Mouse (Mus musculus) ES-E14 (cell line): ENCODE results near the gene Actn2. TPM values are rescaled to one million over a fixed set of nuclear protein-coding genes. Genes with fewer than 3 reads are reported as not detected.

Experiments
- DNase-seq: peaks from one replicate; pipeline ENCODE4 v3.0.0-alpha.2; 2013; ENCODE audit warnings: low read depth, low spot score
- H3K27ac ChIP-seq: 2 replicates; pipeline ENCODE4 v1.5.1; 2012; ENCODE audit warnings: low read depth, mild to moderate bottlenecking, low read length, moderate library complexity, mixed read lengths; ENCODE audit not compliant: poor library complexity, insufficient read depth, severe bottlenecking
- H3K36me3 ChIP-seq: 2 replicates; pipeline ENCODE4 v1.6.1; 2012; ENCODE audit warnings: mild to moderate bottlenecking, low read length, moderate library complexity, mixed read lengths; ENCODE audit not compliant: control insufficient read depth, poor library complexity, insufficient read depth, severe bottlenecking
- H3K4me1 ChIP-seq, 2 experiments: fragments of 150-350 bp in 1 of 2; sonication (generic) in 1 of 2; 2 replicates each; pipeline ENCODE4 v1.6.1; 2012; ENCODE audit warnings: low read length in 2 of 2, mild to moderate bottlenecking in 1 of 2, mixed read lengths in 1 of 2; ENCODE audit not compliant: control insufficient read depth in 2 of 2, insufficient read depth in 2 of 2, poor library complexity in 1 of 2
- H3K4me3 ChIP-seq, 2 experiments: fragments of 150-350 bp in 1 of 2; sonication (generic) in 1 of 2; 2 replicates each; pipeline ENCODE4 v1.5.1; 2012; ENCODE audit warnings: low read length in 2 of 2, low read depth in 1 of 2, mild to moderate bottlenecking in 1 of 2, mixed read lengths in 1 of 2; ENCODE audit not compliant: insufficient read depth in 1 of 2, poor library complexity in 1 of 2, severe bottlenecking in 1 of 2
- H3K9ac ChIP-seq: 2 replicates; pipeline ENCODE4 v1.6.1; 2012; ENCODE audit warnings: low read depth, mild to moderate bottlenecking, low read length, mixed read lengths; ENCODE audit not compliant: poor library complexity, insufficient read depth, severe bottlenecking
- H3K9me3 ChIP-seq: fragments of 150-350 bp; sonication (generic); 2 replicates; pipeline ENCODE4 v1.6.1; 2012; ENCODE audit warnings: low read depth, mild to moderate bottlenecking, low read length; ENCODE audit not compliant: control insufficient read depth, insufficient read depth
- CHD2 ChIP-seq: IDR thresholded peaks from 2 replicates; pipeline ENCODE4 v1.6.1; 2014; ENCODE audit warnings: mild to moderate bottlenecking, low read depth, low read length, inconsistent platforms
- HCFC1 ChIP-seq: IDR thresholded peaks from 2 replicates; pipeline ENCODE4 v1.6.1; 2012; ENCODE audit warnings: low read length, inconsistent platforms, borderline replicate concordance; ENCODE audit not compliant: insufficient read depth
- MAFK ChIP-seq: IDR thresholded peaks from 2 replicates; pipeline ENCODE4 v1.6.1; 2014; ENCODE audit warnings: mild to moderate bottlenecking, low read depth, low read length, inconsistent platforms; ENCODE audit not compliant: insufficient read depth
- ZC3H11A ChIP-seq: IDR thresholded peaks from 2 replicates; pipeline ENCODE4 v1.6.1; 2012; ENCODE audit warnings: low read depth, mild to moderate bottlenecking, inconsistent platforms, low read length, borderline replicate concordance
- ZNF384 ChIP-seq: IDR thresholded peaks from 2 replicates; pipeline ENCODE4 v1.6.1; 2012; ENCODE audit warnings: low read depth, low read length, inconsistent platforms
- in situ Hi-C, 2 experiments: fragments of 600-800 bp; cut with MboI; formaldehyde crosslinking; loops; one replicate each; pipeline ENCODE4 v1.15.1; 2025; ENCODE audit warnings: low sequenced_read_pairs in 2 of 2, inconsistent platforms in 1 of 2; ENCODE audit not compliant: unreplicated experiment in 2 of 2
- total RNA-seq: library from RNA; depleted of rRNA; stranded (reverse); fragments of 300-350 nt; gene quantifications from 2 replicates; pipeline ENCODE4 v1.2.3, GENCODE M21; 2012

Actn2 gene
- total RNA-seq, 1 experiment: 6.9 TPM

DNA sequence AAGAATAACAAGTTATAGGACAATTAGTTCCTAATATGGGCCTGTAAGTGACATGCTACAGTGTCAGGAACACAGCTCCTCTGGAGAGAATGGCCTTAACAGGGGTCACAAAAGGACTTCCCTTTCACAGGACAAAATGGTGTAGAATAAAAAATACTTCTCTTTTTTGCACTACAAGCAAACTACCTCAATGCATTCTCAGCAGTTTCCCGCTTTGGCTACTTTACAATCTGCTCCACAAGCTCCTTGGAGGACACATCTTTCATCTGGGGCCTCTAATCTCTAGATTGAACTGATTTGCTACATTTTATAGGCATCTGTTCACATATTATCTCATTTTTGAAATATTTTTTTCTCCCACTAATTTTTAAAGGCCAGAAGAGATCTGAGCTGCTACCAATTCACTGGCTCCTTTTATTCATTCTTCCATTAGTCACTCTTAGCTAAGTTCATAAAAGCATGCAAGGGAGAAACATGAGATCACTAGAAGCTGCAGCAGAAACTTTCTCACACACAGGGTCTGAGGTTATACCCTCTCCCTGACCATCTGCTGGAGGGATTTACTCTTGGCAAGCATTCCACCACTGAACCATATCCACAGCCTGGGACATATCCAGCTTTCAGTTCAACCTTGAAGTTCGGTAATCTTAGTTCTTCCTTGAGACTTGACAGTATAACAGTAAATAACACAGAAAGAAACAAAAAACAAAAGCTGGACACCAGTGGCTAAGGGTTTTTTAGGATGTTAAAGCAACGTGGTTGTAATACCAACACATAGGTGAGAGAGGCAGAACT is 84.5 kb downstream of the Actn2 start:
- TF ChIP-seq HCFC1 (no peak), MAFK (no peak), CHD2 (no peak), ZNF384 (no peak), ZC3H11A (no peak)
- no peak overlapping the region; a peak in 1 of 4 replicates for H3K4me3 ChIP-seq
- no peaks in the 10 kb centered on the region for H3K36me3 ChIP-seq
- H3K9me3 ChIP-seq: no peaks in the 10 kb centered on the region
- H3K4me1 ChIP-seq: peaks cover 0 to 5% of the 10 kb centered on the region in 2 experiments; a peak in 2 of 4 replicates
- in situ Hi-C loops: no loop called here
- no peak overlapping the region for H3K27ac ChIP-seq
- no peak for DNase-seq
- no peak overlapping the region for H3K9ac ChIP-seq

DNA sequence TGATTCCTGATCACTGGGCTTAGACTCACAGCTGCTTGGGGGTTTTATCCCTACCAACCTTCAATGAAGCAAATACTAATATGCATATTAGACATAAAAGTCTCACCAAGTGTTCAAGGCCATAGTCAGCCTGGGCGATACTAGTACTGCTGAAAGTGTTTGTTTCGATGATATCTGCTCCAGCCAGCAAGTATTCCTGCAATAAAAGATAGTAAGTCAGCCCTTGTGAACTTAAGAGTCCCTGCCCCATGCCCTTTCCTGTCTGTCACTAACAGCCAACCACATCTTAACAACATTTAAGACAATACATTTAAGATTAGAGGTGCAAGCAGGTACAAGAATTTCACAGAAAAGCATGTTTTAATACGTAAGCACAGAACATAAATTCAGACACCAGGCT is 90.1 kb downstream of the Actn2 start:
- no peak for DNase-seq
- Histone ChIP-seq H3K9me3 (no peaks in the 10 kb centered on the region), H3K36me3 (peaks cover 14% of the 10 kb centered on the region; the same call in 1 of the 2 replicates), H3K4me3 (no peak overlapping the region), H3K27ac (no peak overlapping the region), H3K4me1 (no peaks in the 10 kb centered on the region), H3K9ac (no peak overlapping the region)
- TF ChIP-seq MAFK (no peak), CHD2 (no peak), ZNF384 (no peak), ZC3H11A (no peak), HCFC1 (no peak)
- in situ Hi-C loops: no loop called here

DNA sequence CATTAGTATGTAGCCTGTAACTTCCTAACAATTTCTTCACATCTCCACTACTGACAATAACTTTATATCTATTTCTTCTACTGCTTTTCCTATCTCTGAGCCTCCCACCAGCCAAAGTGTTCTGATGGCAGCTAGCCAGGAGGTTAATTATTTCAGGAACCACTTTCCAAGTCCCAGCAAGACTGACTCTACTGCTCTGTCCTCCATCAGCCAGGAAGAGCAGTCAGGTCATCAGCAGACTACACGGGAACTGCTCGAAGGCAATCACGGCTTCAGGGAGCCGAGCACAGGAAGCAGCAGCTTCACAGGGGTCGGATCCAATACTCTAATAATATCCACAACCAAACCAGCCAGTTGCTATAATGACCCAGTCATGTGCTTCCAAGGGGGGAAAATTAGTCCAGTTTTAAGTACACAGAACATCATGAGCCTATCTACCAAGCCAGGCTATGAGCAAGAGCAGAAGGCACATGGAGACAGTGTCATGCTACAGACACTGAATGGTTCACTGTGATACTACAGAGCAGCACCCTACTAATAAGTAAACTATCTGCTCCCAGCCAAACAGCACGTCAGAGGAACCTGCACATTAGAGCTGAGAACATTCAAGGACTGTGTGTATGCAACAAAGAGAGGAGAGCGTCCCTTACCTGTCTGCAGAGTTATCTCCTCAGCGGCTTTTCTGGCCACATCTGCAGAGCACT is 91.2 kb downstream of the Actn2 start:
- H3K36me3 ChIP-seq: peaks cover 15% of the 10 kb centered on the region; the same call in 1 of the 2 replicates
- H3K27ac ChIP-seq: no peak overlapping the region
- H3K9ac ChIP-seq: no peak overlapping the region
- in situ Hi-C loops: no loop called here
- no peaks in the 10 kb centered on the region for H3K9me3 ChIP-seq
- H3K4me1 ChIP-seq: no peaks in the 10 kb centered on the region
- TF ChIP-seq ZNF384: no peak
- no peak for TF ChIP-seq CHD2
- no peak for TF ChIP-seq HCFC1
- TF ChIP-seq ZC3H11A: no peak
- no peak for TF ChIP-seq MAFK
- H3K4me3 ChIP-seq: no peak overlapping the region
- DNase-seq: no peak

DNA sequence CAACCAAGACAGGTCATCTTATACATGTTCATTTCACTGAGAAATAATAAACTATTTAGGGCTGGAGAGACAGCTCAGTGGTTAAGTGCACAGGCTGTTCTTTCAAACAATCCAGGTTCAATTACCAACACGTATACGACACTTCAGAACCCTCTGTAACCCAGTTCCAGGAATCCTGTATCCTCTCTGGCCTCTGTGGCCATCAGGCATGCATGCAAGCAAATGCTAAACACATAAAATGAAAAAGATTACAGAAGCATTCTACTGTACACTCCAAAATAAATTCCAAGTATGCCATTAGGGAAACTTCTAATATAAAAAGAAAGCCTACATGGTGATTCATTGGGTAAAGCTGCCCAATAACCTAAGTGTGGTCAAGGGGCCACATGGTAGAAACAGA is 94.6 kb downstream of the Actn2 start:
- Histone ChIP-seq H3K36me3 (peaks cover 22% of the 10 kb centered on the region), H3K4me3 (no peak overlapping the region), H3K27ac (no peak overlapping the region), H3K4me1 (no peaks in the 10 kb centered on the region), H3K9ac (no peak overlapping the region), H3K9me3 (no peaks in the 10 kb centered on the region)
- TF ChIP-seq MAFK (no peak), ZC3H11A (no peak), HCFC1 (no peak)
- DNase-seq: no peak
- in situ Hi-C loops: no loop called here
